Mouse (Mus musculus): ENCODE results near the gene Nfix. TPM values are rescaled to one million over a fixed set of nuclear protein-coding genes. Genes with fewer than 3 reads are reported as not detected.

The Nfix gene
- polyA plus RNA-seq, 1 experiment = 65.7 TPM

- Histone ChIP-seq H3K79me2 (ENCODE audit: control insufficient read depth, insufficient read depth) (peaks cover 18% of the 10 kb centered on the region), H3K36me3 (ENCODE audit: control insufficient read depth, insufficient read depth) (no peaks in the 10 kb centered on the region), H3K4me3 (peak overlapping the region; percentile 15), H3K27me3 (ENCODE audit: control insufficient read depth, insufficient read depth, insufficient read length) (no peaks in the 10 kb centered on the region), H3ac (ENCODE audit: control insufficient read depth, insufficient read length) (no peak overlapping the region), H3K4me2 (ENCODE audit: low read depth) (peak overlapping the region; percentile 81)
- TF ChIP-seq MAX (IDR thresholded peaks at IDR 0.05; ENCODE audit: low read depth) (no peak), USF1 (IDR thresholded peaks at IDR 0.05; ENCODE audit: low read depth) (peak; percentile 11), TCF3 (IDR thresholded peaks at IDR 0.05; ENCODE audit: insufficient read length, low read depth) (no peak), POLR2A (IDR thresholded peaks at IDR 0.05; ENCODE audit: insufficient read length, low read depth) (no peak), MYOG (IDR thresholded peaks at IDR 0.05; ENCODE audit: control insufficient read depth in 1 of 3, insufficient read depth in 1 of 3, insufficient read length in 2 of 3, low read depth in 2 of 3) (no peak)
Measured at GRCm38 (mm10) chr8:84743054-84743415, 57.1 kb downstream of the Nfix start.

GRCm38 (mm10) chr8:84742171-84743053 is 57.7 kb downstream of the Nfix start:
- H3K27me3 ChIP-seq (ENCODE audit: control insufficient read depth, insufficient read depth, insufficient read length) = no peaks in the 10 kb centered on the region
- peak; percentile 38 for TF ChIP-seq POLR2A (IDR thresholded peaks at IDR 0.05; ENCODE audit: insufficient read length, low read depth)
- peak; percentile 28 for TF ChIP-seq POLR2AphosphoS2 (IDR thresholded peaks at IDR 0.05; ENCODE audit: insufficient read length, low read depth)
- no peak for TF ChIP-seq CEBPB (IDR thresholded peaks at IDR 0.05; ENCODE audit: insufficient read depth, poor library complexity, severe bottlenecking)
- TF ChIP-seq E2F4 (IDR thresholded peaks at IDR 0.05; ENCODE audit: insufficient read depth) = peak; percentile 13
- TF ChIP-seq MYOD1 (IDR thresholded peaks at IDR 0.05; ENCODE audit: control insufficient read depth in 1 of 3, insufficient read length in 2 of 3, low read depth in 2 of 3) = no peak
- no peak for TF ChIP-seq TCF12 (IDR thresholded peaks at IDR 0.05; ENCODE audit: insufficient read depth, poor library complexity, severe bottlenecking)
- no peak for TF ChIP-seq MAX (IDR thresholded peaks at IDR 0.05; ENCODE audit: low read depth)
- TF ChIP-seq USF1 (IDR thresholded peaks at IDR 0.05; ENCODE audit: low read depth) = peak; percentile 70
- no peak for TF ChIP-seq SRF (IDR thresholded peaks at IDR 0.05; ENCODE audit: control insufficient read depth, insufficient read length, low read depth)
- peak in 1 of 3 experiments; percentile 42 for TF ChIP-seq MYOG (IDR thresholded peaks at IDR 0.05; ENCODE audit: control insufficient read depth in 1 of 3, insufficient read depth in 1 of 3, insufficient read length in 2 of 3, low read depth in 2 of 3)
- peak overlapping the region; percentile 15 for H3K4me3 ChIP-seq
- peak overlapping the region; percentile 81 for H3K4me2 ChIP-seq (ENCODE audit: low read depth)
- peaks cover 14% of the 10 kb centered on the region for H3K79me2 ChIP-seq (ENCODE audit: control insufficient read depth, insufficient read depth)
- no peak overlapping the region for H3ac ChIP-seq (ENCODE audit: control insufficient read depth, insufficient read length)
- H3K36me3 ChIP-seq (ENCODE audit: control insufficient read depth, insufficient read depth) = no peaks in the 10 kb centered on the region

- Histone ChIP-seq H3K27me3 (ENCODE audit: control insufficient read depth, insufficient read depth, insufficient read length) (no peaks in the 10 kb centered on the region), H3K36me3 (ENCODE audit: control insufficient read depth, insufficient read depth) (no peaks in the 10 kb centered on the region), H3K4me2 (ENCODE audit: low read depth) (peak overlapping the region; percentile 81), H3K79me2 (ENCODE audit: control insufficient read depth, insufficient read depth) (peaks cover 16% of the 10 kb centered on the region), H3ac (ENCODE audit: control insufficient read depth, insufficient read length) (no peak overlapping the region), H3K4me3 (peak overlapping the region; percentile 15)
- TF ChIP-seq POLR2AphosphoS2 (IDR thresholded peaks at IDR 0.05; ENCODE audit: insufficient read length, low read depth) (no peak), TCF12 (IDR thresholded peaks at IDR 0.05; ENCODE audit: insufficient read depth, poor library complexity, severe bottlenecking) (no peak), USF1 (IDR thresholded peaks at IDR 0.05; ENCODE audit: low read depth) (no peak), E2F4 (IDR thresholded peaks at IDR 0.05; ENCODE audit: insufficient read depth) (no peak), MAX (IDR thresholded peaks at IDR 0.05; ENCODE audit: low read depth) (no peak)
Measured at GRCm38 (mm10) chr8:84740895-84741843, 59.0 kb downstream of the Nfix start.

- Histone ChIP-seq H3ac (ENCODE audit: control insufficient read depth, insufficient read length) (no peak overlapping the region), H3K4me2 (ENCODE audit: low read depth) (no peak overlapping the region), H3K27me3 (ENCODE audit: control insufficient read depth, insufficient read depth, insufficient read length) (no peaks in the 10 kb centered on the region), H3K4me3 (no peak overlapping the region), H3K79me2 (ENCODE audit: control insufficient read depth, insufficient read depth) (peaks cover 19% of the 10 kb centered on the region), H3K36me3 (ENCODE audit: control insufficient read depth, insufficient read depth) (no peaks in the 10 kb centered on the region)
- TF ChIP-seq MYOD1 (IDR thresholded peaks at IDR 0.05; ENCODE audit: control insufficient read depth in 1 of 3, insufficient read length in 2 of 3, low read depth in 2 of 3) = no peak
- TF ChIP-seq CEBPB (IDR thresholded peaks at IDR 0.05; ENCODE audit: insufficient read depth, poor library complexity, severe bottlenecking) = no peak
- no peak for TF ChIP-seq POLR2AphosphoS2 (IDR thresholded peaks at IDR 0.05; ENCODE audit: insufficient read length, low read depth)
- TF ChIP-seq MYOG (IDR thresholded peaks at IDR 0.05; ENCODE audit: control insufficient read depth in 1 of 3, insufficient read depth in 1 of 3, insufficient read length in 2 of 3, low read depth in 2 of 3) = no peak
- no peak for TF ChIP-seq REST (IDR thresholded peaks at IDR 0.05; ENCODE audit: insufficient read depth, insufficient read length)
- TF ChIP-seq E2F4 (IDR thresholded peaks at IDR 0.05; ENCODE audit: insufficient read depth) = no peak
- TF ChIP-seq TCF3 (IDR thresholded peaks at IDR 0.05; ENCODE audit: insufficient read length, low read depth) = no peak
- TF ChIP-seq TCF12 (IDR thresholded peaks at IDR 0.05; ENCODE audit: insufficient read depth, poor library complexity, severe bottlenecking) = no peak
- TF ChIP-seq MAX (IDR thresholded peaks at IDR 0.05; ENCODE audit: low read depth) = no peak
- no peak for TF ChIP-seq USF1 (IDR thresholded peaks at IDR 0.05; ENCODE audit: low read depth)
- TF ChIP-seq POLR2A (IDR thresholded peaks at IDR 0.05; ENCODE audit: insufficient read length, low read depth) = no peak
- TF ChIP-seq SRF (IDR thresholded peaks at IDR 0.05; ENCODE audit: control insufficient read depth, insufficient read length, low read depth) = no peak
Measured at GRCm38 (mm10) chr8:84739401-84739742, 60.8 kb downstream of the Nfix start.

Measured in myocyte (in vitro differentiated cells).